Mouse (Mus musculus) gonadal fat pad, adult 2 months (tissue): ENCODE measurements around the gene Rubcnl. TPM values are rescaled to one million over a fixed set of nuclear protein-coding genes. Genes with fewer than 3 reads are reported as not detected.

Source experiments
- DNase-seq: peaks from one replicate; pipeline ENCODE4 v3.0.0-alpha.2; 2012; ENCODE audit warnings: low read depth
- polyA plus RNA-seq: library from polyadenylated mRNA; depleted of rRNA; stranded (reverse); fragments of >200 nt; gene quantifications from 2 replicates; pipeline ENCODE4 v1.2.3, GENCODE M21; 2012; rRNA removed

The Rubcnl gene
- polyA plus RNA-seq: 0.86 and 1.0 TPM in 2 replicates

- DNase-seq: no peak
These were observed at the start of gene Rubcnl for GRCm38 (mm10) chr14:75015856-75016714. Rubcnl (plus strand) TSS chr14:75016027.

GRCm38 (mm10) chr14:74972216-74972615 is 43.6 kb upstream of the Rubcnl start:
- no peak for DNase-seq

- no peak for DNase-seq
These were observed 43.1 kb upstream of the Rubcnl start for GRCm38 (mm10) chr14:74972687-74973086.

GRCm38 (mm10) chr14:74974136-74974651 is 41.6 kb upstream of the Rubcnl start:
- DNase-seq: no peak

GRCm38 (mm10) chr14:74976972-74977371 is 38.9 kb upstream of the Rubcnl start:
- no peak for DNase-seq

GRCm38 (mm10) chr14:74981016-74981415 is 34.8 kb upstream of the Rubcnl start:
- DNase-seq: no peak

- DNase-seq: no peak
These were observed 32.7 kb upstream of the Rubcnl start for GRCm38 (mm10) chr14:74983079-74983478.

GRCm38 (mm10) chr14:74984817-74985391 is 30.9 kb upstream of the Rubcnl start:
- no peak for DNase-seq

- DNase-seq: no peak
These were observed 30.2 kb upstream of the Rubcnl start for GRCm38 (mm10) chr14:74985658-74986057.

- no peak for DNase-seq
These were observed 29.3 kb upstream of the Rubcnl start for GRCm38 (mm10) chr14:74986527-74986926.

- no peak for DNase-seq
These were observed 26.5 kb upstream of the Rubcnl start for GRCm38 (mm10) chr14:74989322-74989721.

GRCm38 (mm10) chr14:74989909-74990308 is 25.9 kb upstream of the Rubcnl start:
- DNase-seq: no peak

- no peak for DNase-seq
These were observed 25.3 kb upstream of the Rubcnl start for GRCm38 (mm10) chr14:74990504-74990903.

- DNase-seq: no peak
These were observed 19.3 kb upstream of the Rubcnl start for GRCm38 (mm10) chr14:74996556-74996955.

GRCm38 (mm10) chr14:74997041-74997440 is 18.8 kb upstream of the Rubcnl start:
- DNase-seq: no peak

GRCm38 (mm10) chr14:75001364-75001763 is 14.5 kb upstream of the Rubcnl start:
- no peak for DNase-seq

- no peak for DNase-seq
These were observed 12.5 kb upstream of the Rubcnl start for GRCm38 (mm10) chr14:75003356-75003755.

GRCm38 (mm10) chr14:75005478-75006199 is 10.2 kb upstream of the Rubcnl start:
- no peak for DNase-seq

- DNase-seq: no peak
These were observed 5.5 kb upstream of the Rubcnl start for GRCm38 (mm10) chr14:75010346-75010745.

GRCm38 (mm10) chr14:75010986-75011655 is 4.7 kb upstream of the Rubcnl start:
- DNase-seq: no peak

GRCm38 (mm10) chr14:75016715-75017020 is 841 bp downstream of the Rubcnl start:
- no peak for DNase-seq

GRCm38 (mm10) chr14:75017277-75017676 is 1.4 kb downstream of the Rubcnl start:
- no peak for DNase-seq
